Mouse (Mus musculus): Measurements from ENCODE around the gene Ppp2r3a. TPM values are rescaled to one million over a fixed set of nuclear protein-coding genes. Genes with fewer than 3 reads are reported as not detected.

Ppp2r3a gene
- polyA plus RNA-seq, 1 experiment from 2014 or later, result 2.6 TPM

DNA sequence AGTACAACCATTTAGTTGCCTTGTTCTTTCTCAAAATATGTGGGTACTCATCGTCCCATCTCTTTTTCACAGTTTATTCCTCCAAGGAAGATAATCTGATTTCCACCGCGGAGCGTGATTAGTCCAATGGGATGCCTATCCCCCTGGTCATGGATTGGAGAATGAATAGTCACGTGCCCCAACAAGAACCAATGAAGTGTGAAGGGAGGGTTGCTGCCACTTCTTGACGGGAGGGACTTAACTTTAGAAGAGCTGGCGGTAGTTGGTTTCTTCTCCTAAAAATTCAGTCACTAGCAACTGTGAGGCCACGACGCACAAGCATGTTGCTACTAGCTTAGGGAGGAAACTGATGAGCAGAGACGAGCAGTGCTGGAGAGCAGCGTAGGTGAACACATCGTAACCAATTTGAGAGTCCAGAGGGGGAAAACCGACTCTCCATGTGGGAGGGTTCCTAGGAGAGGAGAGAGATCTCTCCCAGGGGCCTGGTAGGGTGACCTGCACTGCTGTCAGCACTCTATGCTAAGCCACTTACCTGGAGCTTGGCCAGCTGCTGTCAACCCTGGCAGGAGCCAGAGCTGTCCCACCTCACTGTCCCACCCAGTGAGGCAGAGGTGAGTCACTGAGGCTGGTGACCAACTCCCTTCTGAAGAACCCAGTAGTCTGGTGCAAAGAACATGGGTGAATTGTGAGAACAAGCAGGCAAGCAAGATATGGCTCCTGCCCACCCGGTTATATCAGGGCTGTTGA, 37.5 kb upstream of the Ppp2r3a start:
- H3K4me1 ChIP-seq (ENCODE audit: insufficient read depth), result no peaks in the 10 kb centered on the region
- DNase-seq (no peak), ATAC-seq (no peak)
- no peak overlapping the region for H3K4me2 ChIP-seq (ENCODE audit: low read depth, low read length)
- H3K27me3 ChIP-seq (ENCODE audit: insufficient read depth, low read length), result no peaks in the 10 kb centered on the region
- H3K9me3 ChIP-seq (ENCODE audit: low read length), result no peaks in the 10 kb centered on the region
- no peak overlapping the region for H3K27ac ChIP-seq (ENCODE audit: low read depth)
- no peak for TF ChIP-seq EP300 (IDR thresholded peaks at IDR 0.05; ENCODE audit: low read depth)
- TF ChIP-seq CTCF (IDR thresholded peaks at IDR 0.05; ENCODE audit: low read depth), result no peak
- no peaks in the 10 kb centered on the region for H3K36me3 ChIP-seq (replicated peaks; ENCODE audit: insufficient read depth, low read length)
- WGBS (ENCODE audit: insufficient replicate concordance), result 84% methylated on average over 14 of the region's 14 CpGs
- no peak overlapping the region for H3K4me3 ChIP-seq (ENCODE audit: low read depth, low read length)
- no peak overlapping the region for H3K9ac ChIP-seq (replicated peaks)

DNA sequence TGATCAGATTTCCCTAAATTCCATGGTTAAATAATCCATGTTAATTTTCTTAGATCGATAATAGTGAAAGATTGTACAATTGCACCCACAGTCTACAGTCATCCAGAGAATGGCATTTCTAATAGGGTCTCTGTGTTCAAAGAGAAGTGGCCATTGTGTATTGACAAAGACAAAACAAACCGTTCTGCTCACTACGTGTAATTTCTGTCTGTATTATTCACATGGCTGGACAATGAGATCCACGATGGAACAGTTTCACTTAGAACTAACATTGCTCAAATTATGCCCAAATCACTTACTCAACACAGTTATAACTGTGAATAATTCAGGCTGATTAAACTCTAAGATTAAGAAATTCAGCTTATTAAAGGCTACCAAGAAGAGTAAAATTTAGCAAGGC, 35.2 kb upstream of the Ppp2r3a start:
- no peaks in the 10 kb centered on the region for H3K27me3 ChIP-seq (ENCODE audit: insufficient read depth, low read length)
- H3K9me3 ChIP-seq (ENCODE audit: low read length), result no peaks in the 10 kb centered on the region
- ATAC-seq (no peak), DNase-seq (no peak)
- WGBS (ENCODE audit: insufficient replicate concordance), result 84% methylated on average over 4 of the region's 4 CpGs
- H3K4me2 ChIP-seq (ENCODE audit: low read depth, low read length), result no peak overlapping the region
- H3K4me1 ChIP-seq (ENCODE audit: insufficient read depth), result no peaks in the 10 kb centered on the region
- H3K4me3 ChIP-seq (ENCODE audit: low read depth, low read length), result no peak overlapping the region
- no peak overlapping the region for H3K9ac ChIP-seq (replicated peaks)
- TF ChIP-seq EP300 (IDR thresholded peaks at IDR 0.05; ENCODE audit: low read depth) (no peak), CTCF (IDR thresholded peaks at IDR 0.05; ENCODE audit: low read depth) (no peak)
- no peaks in the 10 kb centered on the region for H3K36me3 ChIP-seq (replicated peaks; ENCODE audit: insufficient read depth, low read length)
- H3K27ac ChIP-seq (ENCODE audit: low read depth), result no peak overlapping the region

DNA sequence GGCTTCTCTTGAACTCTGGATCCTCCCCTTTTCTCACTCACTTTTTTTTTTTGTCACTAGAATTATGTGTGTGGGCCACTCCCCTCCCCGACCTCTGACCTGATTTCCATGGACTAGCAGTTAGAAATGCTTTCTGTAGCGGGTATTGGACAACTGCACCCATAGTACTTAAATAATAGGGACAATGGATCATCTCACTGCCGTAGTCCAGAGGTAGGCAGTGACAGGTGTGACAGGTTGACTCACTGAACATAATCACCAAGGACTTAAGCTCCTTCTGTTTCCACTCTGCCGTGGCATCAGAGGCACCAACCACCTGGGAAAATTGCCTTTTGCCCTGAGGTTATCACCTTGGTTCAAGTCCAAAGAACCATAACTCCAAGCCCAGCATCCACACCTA, 32.5 kb upstream of the Ppp2r3a start:
- no peaks in the 10 kb centered on the region for H3K4me1 ChIP-seq (ENCODE audit: insufficient read depth)
- H3K9me3 ChIP-seq (ENCODE audit: low read length), result no peaks in the 10 kb centered on the region
- no peak overlapping the region for H3K4me2 ChIP-seq (ENCODE audit: low read depth, low read length)
- H3K36me3 ChIP-seq (replicated peaks; ENCODE audit: insufficient read depth, low read length), result no peaks in the 10 kb centered on the region
- no peak overlapping the region for H3K9ac ChIP-seq (replicated peaks)
- no peaks in the 10 kb centered on the region for H3K27me3 ChIP-seq (ENCODE audit: insufficient read depth, low read length)
- WGBS (ENCODE audit: insufficient replicate concordance), result 75% methylated on average over 4 of the region's 4 CpGs
- no peak overlapping the region for H3K4me3 ChIP-seq (ENCODE audit: low read depth, low read length)
- peak; percentile 2 for DNase-seq
- no peak for ATAC-seq
- no peak overlapping the region for H3K27ac ChIP-seq (ENCODE audit: low read depth)
- no peak for TF ChIP-seq CTCF (IDR thresholded peaks at IDR 0.05; ENCODE audit: low read depth)
- TF ChIP-seq EP300 (IDR thresholded peaks at IDR 0.05; ENCODE audit: low read depth), result no peak

DNA sequence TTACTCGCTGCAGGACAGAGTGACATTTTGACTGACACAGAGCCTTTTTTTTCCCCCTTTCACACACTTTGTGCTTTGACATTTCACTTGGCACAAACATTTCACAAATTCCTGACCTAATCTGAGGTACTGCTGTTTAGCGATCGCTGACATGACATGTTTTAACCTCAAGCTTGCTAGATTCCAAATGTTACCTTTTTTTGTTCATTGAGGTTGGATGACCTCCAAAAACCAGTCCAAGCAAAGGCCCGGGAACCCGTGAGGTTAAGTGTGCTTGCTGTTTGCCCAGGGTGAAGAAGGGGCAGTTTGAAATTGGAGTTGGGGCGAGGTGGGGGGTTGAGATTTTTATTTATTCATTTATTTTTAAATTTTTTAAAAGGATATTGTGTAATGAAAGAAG, 31.1 kb upstream of the Ppp2r3a start:
- H3K27me3 ChIP-seq (ENCODE audit: insufficient read depth, low read length), result no peaks in the 10 kb centered on the region
- DNase-seq (peak; percentile 6), ATAC-seq (no peak)
- H3K4me2 ChIP-seq (ENCODE audit: low read depth, low read length), result no peak overlapping the region
- H3K27ac ChIP-seq (ENCODE audit: low read depth), result no peak overlapping the region
- no peak overlapping the region for H3K4me3 ChIP-seq (ENCODE audit: low read depth, low read length)
- no peaks in the 10 kb centered on the region for H3K9me3 ChIP-seq (ENCODE audit: low read length)
- WGBS (ENCODE audit: insufficient replicate concordance), result 74% methylated on average over 6 of the region's 6 CpGs
- no peaks in the 10 kb centered on the region for H3K36me3 ChIP-seq (replicated peaks; ENCODE audit: insufficient read depth, low read length)
- no peaks in the 10 kb centered on the region for H3K4me1 ChIP-seq (ENCODE audit: insufficient read depth)
- no peak overlapping the region for H3K9ac ChIP-seq (replicated peaks)
- TF ChIP-seq CTCF (IDR thresholded peaks at IDR 0.05; ENCODE audit: low read depth), result no peak
- no peak for TF ChIP-seq EP300 (IDR thresholded peaks at IDR 0.05; ENCODE audit: low read depth)

DNA sequence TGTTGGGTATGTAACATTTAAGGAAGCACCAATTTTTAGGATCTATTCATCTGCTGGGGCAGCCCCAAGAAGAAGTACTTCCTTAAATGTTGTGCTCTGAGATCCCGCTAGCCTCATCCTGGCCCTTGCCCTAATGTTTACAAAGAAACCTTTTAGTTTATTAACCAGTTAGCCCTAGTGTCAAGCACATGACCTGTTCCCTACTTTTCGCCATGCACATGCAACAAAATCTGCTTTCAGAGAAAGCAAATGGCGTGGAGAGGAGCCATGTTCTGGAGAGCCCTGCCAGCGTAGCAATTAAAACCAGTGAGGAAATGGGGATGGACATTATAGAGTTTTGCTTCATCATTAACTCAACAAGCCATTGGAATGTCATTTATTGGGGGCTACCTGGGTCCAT, 30.3 kb upstream of the Ppp2r3a start:
- Histone ChIP-seq H3K36me3 (replicated peaks; ENCODE audit: insufficient read depth, low read length) (no peaks in the 10 kb centered on the region), H3K27me3 (ENCODE audit: insufficient read depth, low read length) (no peaks in the 10 kb centered on the region), H3K4me1 (ENCODE audit: insufficient read depth) (no peaks in the 10 kb centered on the region), H3K27ac (ENCODE audit: low read depth) (no peak overlapping the region), H3K4me2 (ENCODE audit: low read depth, low read length) (no peak overlapping the region), H3K4me3 (ENCODE audit: low read depth, low read length) (no peak overlapping the region), H3K9me3 (ENCODE audit: low read length) (no peaks in the 10 kb centered on the region), H3K9ac (replicated peaks) (no peak overlapping the region)
- DNase-seq, result peak; percentile 5
- 74% methylated on average over 4 of the region's 4 CpGs for WGBS (ENCODE audit: insufficient replicate concordance)
- TF ChIP-seq CTCF (IDR thresholded peaks at IDR 0.05; ENCODE audit: low read depth) (no peak), EP300 (IDR thresholded peaks at IDR 0.05; ENCODE audit: low read depth) (no peak)
- no peak for ATAC-seq

DNA sequence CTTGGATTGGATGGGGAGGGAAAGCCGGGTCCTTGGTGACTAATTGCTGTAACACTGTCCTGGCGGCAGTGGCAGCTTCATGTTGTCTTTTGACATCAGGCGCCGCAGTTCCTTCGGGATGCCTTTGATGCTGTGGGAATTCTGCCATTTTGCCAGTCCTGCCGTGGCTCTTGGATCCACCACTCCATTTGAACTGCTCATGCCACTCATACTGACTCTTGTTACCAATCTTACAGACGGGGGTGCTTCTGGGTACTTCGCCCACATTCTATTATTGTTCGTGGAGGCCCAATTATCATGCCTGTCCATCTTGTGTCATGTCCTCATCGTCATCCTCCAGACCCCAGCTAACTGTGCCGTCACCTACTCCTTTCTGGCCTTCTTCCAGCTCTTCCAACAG, 29.7 kb upstream of the Ppp2r3a start:
- H3K4me3 ChIP-seq (ENCODE audit: low read depth, low read length), result no peak overlapping the region
- no peaks in the 10 kb centered on the region for H3K4me1 ChIP-seq (ENCODE audit: insufficient read depth)
- WGBS (ENCODE audit: insufficient replicate concordance), result 80% methylated on average over 11 of the region's 11 CpGs
- ATAC-seq (no peak), DNase-seq (peak; percentile 5)
- no peaks in the 10 kb centered on the region for H3K9me3 ChIP-seq (ENCODE audit: low read length)
- no peaks in the 10 kb centered on the region for H3K36me3 ChIP-seq (replicated peaks; ENCODE audit: insufficient read depth, low read length)
- H3K27ac ChIP-seq (ENCODE audit: low read depth), result no peak overlapping the region
- no peak overlapping the region for H3K4me2 ChIP-seq (ENCODE audit: low read depth, low read length)
- no peaks in the 10 kb centered on the region for H3K27me3 ChIP-seq (ENCODE audit: insufficient read depth, low read length)
- no peak overlapping the region for H3K9ac ChIP-seq (replicated peaks)
- TF ChIP-seq CTCF (IDR thresholded peaks at IDR 0.05; ENCODE audit: low read depth) (no peak), EP300 (IDR thresholded peaks at IDR 0.05; ENCODE audit: low read depth) (no peak)
